Mouse (Mus musculus): Measurements from ENCODE around the gene Wipf2. TPM values are rescaled to one million over a fixed set of nuclear protein-coding genes. Genes with fewer than 3 reads are reported as not detected.
A peak's percentile ranks its signal among the peaks of the same experiment; 100 is the strongest.
"Not testable (repeated sequence)": the region's sequence is repeated elsewhere in the genome, so short reads cannot be mapped to it uniquely, and the experiment has no call there.

The Wipf2 gene
- polyA plus RNA-seq, 1 experiment from 2014 or later = 7.1 TPM

DNA sequence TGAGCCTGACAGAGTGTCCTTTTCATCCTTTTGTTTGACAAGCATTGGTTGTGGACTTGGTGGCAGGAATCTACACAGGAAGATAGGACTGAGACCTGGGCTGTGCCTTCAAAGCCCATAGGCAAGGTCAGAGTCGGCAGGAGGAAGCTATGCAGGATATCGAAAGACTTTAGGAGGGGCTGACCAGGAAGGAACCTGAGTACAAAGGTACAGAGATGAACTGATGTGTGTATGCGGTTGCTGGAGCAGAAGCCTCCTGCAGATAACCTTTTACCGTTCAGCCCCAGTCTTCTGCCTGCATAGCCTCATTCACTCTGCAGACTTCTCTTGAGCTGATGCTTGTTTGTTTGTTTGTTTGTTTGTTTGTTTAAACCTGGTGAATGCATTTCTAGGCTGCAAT, 42.1 kb downstream of the Wipf2 start:
- Histone ChIP-seq H3K27ac (ENCODE audit: low read length) (peak overlapping the region; percentile 85), H3K4me2 (replicated peaks; ENCODE audit: low read depth, low read length) (0 out of 2 replicates have a peak overlapping the region, but pooled peaks have one; percentile 3)
- 52% methylated on average over 4 of the region's 4 CpGs for WGBS

DNA sequence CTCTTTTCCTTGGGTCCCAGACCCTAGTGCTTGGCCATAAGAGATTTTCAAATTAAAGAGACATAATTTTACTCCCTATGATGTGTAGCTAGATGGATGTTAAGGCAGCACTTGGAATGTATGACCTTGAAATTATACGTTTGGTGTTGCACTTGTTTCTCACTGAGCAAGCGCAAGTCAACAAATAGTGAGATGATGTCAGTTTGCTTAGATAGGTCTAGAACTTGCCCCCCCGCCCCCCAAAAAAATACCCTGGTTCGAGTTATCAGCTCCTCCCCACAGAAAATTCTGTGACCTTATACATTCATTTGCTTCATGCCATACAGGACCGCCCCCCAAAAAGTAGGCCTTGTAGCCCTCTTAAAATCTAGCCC, 43.6 kb downstream of the Wipf2 start:
- Histone ChIP-seq H3K4me3 (ENCODE audit: low read depth, low read length) (0 out of 2 replicates have a peak overlapping the region, but pooled peaks have one; percentile 62), H3K36me3 (ENCODE audit: control insufficient read depth, insufficient read depth, low read length) (peaks cover 5% of the 10 kb centered on the region; the same call in 1 of the 2 replicates), H3K4me1 (ENCODE audit: control insufficient read depth, insufficient read depth, low read length) (peaks cover 22% of the 10 kb centered on the region), H3K4me2 (replicated peaks; ENCODE audit: low read depth, low read length) (peak overlapping the region; percentile 94), H3K9ac (replicated peaks; ENCODE audit: low read depth, low read length) (no peak overlapping the region), H3K27ac (ENCODE audit: low read length) (no peak overlapping the region; the same call in 1 of the 2 replicates), H3K9me3 (ENCODE audit: control insufficient read depth, low read depth, low read length) (no peaks in the 10 kb centered on the region), H3K27me3 (ENCODE audit: control insufficient read depth, insufficient read depth, low read length) (no peaks in the 10 kb centered on the region)
- no peak for ATAC-seq (ENCODE audit: insufficient number of reproducible peaks, insufficient read depth, low FRiP score, low read depth)
- 55% methylated on average over 5 of the region's 5 CpGs for WGBS

More for the DNA sequence above, 42.1 kb downstream of the Wipf2 start:
- no peak overlapping the region for H3K9ac ChIP-seq (replicated peaks; ENCODE audit: low read depth, low read length)
- no peak for ATAC-seq (ENCODE audit: insufficient number of reproducible peaks, insufficient read depth, low FRiP score, low read depth)
- H3K36me3 ChIP-seq (ENCODE audit: control insufficient read depth, insufficient read depth, low read length) = peaks cover 17% of the 10 kb centered on the region
- peaks cover 22% of the 10 kb centered on the region for H3K4me1 ChIP-seq (ENCODE audit: control insufficient read depth, insufficient read depth, low read length)
- H3K27me3 ChIP-seq (ENCODE audit: control insufficient read depth, insufficient read depth, low read length) = no peaks in the 10 kb centered on the region
- no peaks in the 10 kb centered on the region for H3K9me3 ChIP-seq (ENCODE audit: control insufficient read depth, low read depth, low read length)
- no peak overlapping the region for H3K4me3 ChIP-seq (ENCODE audit: low read depth, low read length)

DNA sequence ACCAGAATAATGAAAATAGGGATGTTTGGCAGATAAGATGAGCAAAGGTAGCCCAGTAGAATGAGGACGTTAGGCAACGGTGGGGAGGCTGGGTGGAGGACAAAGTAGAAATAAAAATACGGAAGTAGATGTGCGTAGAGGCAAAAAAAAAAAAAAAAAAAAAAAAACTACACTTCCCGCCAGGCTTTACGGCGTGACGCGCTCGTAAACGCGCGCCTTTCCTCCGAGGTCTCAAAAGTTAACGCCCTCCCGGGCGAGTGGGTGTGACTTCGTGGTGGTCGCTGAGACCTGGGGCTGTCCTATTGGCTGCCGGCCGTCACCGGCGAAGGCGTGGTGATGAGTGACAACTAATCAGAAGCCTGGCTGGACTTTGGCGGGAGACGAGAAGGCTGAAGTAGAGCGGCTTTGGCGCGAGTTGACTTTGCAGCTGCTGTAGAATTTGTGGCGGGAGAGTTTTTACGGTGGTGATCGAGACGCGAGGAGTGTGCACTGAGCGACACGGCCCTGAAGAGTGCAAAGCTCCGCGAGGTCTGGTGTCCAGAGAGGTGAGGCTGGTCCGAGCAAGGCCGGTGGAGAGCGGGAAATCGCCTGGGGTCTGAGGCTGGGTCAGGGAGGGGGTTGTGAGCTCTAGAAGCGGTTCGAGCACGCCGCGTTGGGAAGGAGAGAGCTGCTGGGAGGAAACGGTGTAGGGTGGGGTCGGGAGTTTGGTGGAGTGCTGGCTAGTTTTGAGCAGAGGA, 44.2 kb downstream of the Wipf2 start, which contains the start of gene Cdc6:
TSS of gene Cdc6 (plus strand) at position 365 of the 737 bp plus-strand sequence.
- H3K9me3 ChIP-seq (ENCODE audit: control insufficient read depth, low read depth, low read length) = no peaks in the 10 kb centered on the region
- WGBS = under 1% methylated on average over 49 of the region's 49 CpGs
- peak within 1 kb of the TSS; percentile 52; the same call in 1 of the 2 replicates for H3K27ac ChIP-seq (ENCODE audit: low read length)
- peak within 1 kb of the TSS; percentile 94 for H3K4me2 ChIP-seq (replicated peaks; ENCODE audit: low read depth, low read length)
- H3K36me3 ChIP-seq (ENCODE audit: control insufficient read depth, insufficient read depth, low read length) = peaks cover 10% of the 10 kb centered on the region; the same call in 1 of the 2 replicates
- peak; percentile 94 for ATAC-seq (ENCODE audit: insufficient number of reproducible peaks, insufficient read depth, low FRiP score, low read depth)
- H3K27me3 ChIP-seq (ENCODE audit: control insufficient read depth, insufficient read depth, low read length) = no peaks in the 10 kb centered on the region
- peaks cover 22% of the 10 kb centered on the region for H3K4me1 ChIP-seq (ENCODE audit: control insufficient read depth, insufficient read depth, low read length)
- H3K4me3 ChIP-seq (ENCODE audit: low read depth, low read length) = peak within 1 kb of the TSS; percentile 62
- peak within 1 kb of the TSS; percentile 46 for H3K9ac ChIP-seq (replicated peaks; ENCODE audit: low read depth, low read length)

DNA sequence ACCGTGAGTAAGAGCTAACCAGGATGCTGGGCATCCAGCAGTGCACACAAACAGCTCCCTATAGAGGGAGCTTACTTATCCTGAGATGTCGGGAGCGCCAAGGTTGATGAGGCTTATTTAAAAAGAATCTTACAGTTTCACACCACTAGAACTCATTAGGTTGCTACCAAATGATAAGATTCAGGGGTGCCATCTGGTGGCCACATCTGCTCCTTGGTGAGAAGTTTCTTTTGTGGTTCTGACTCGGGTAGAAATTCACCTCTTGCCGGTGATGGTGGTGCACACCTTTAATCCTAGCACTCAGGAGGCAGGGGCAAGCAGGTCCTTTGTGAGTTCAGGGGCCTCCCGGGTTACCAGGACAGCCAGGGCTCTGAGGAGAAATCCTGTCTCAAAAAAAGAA, 46.2 kb downstream of the Wipf2 start:
- Histone ChIP-seq H3K36me3 (ENCODE audit: control insufficient read depth, insufficient read depth, low read length) (peaks cover 21% of the 10 kb centered on the region), H3K9me3 (ENCODE audit: control insufficient read depth, low read depth, low read length) (no peaks in the 10 kb centered on the region), H3K9ac (replicated peaks; ENCODE audit: low read depth, low read length) (no peak overlapping the region), H3K27me3 (ENCODE audit: control insufficient read depth, insufficient read depth, low read length) (no peaks in the 10 kb centered on the region), H3K4me1 (ENCODE audit: control insufficient read depth, insufficient read depth, low read length) (peaks cover 16% of the 10 kb centered on the region), H3K4me3 (ENCODE audit: low read depth, low read length) (peak overlapping the region; percentile 3; the same call in 1 of the 2 replicates), H3K4me2 (replicated peaks; ENCODE audit: low read depth, low read length) (peak overlapping the region; percentile 94), H3K27ac (ENCODE audit: low read length) (no peak overlapping the region)
- WGBS = 47% methylated on average over 6 of the region's 6 CpGs
- ATAC-seq (ENCODE audit: insufficient number of reproducible peaks, insufficient read depth, low FRiP score, low read depth) = no peak

DNA sequence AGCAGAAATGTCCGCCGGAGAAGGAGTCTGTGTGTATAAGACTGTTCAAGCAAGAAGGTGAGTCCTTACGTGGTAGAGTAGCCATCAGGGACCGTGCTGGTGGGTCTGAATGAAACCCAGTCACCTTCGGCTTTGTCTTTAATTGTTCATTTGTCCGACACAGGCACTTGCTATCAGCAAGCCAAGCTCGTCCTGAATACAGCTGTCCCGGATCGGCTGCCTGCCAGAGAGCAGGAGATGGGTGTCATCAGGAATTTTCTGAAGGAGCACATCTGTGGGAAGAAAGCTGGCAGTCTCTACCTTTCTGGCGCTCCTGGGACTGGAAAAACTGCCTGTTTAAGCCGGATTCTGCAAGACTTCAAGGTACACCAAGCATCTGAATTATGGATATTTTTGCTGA, 47.0 kb downstream of the Wipf2 start:
- H3K4me1 ChIP-seq (ENCODE audit: control insufficient read depth, insufficient read depth, low read length) = peaks cover 16% of the 10 kb centered on the region
- no peak for ATAC-seq (ENCODE audit: insufficient number of reproducible peaks, insufficient read depth, low FRiP score, low read depth)
- H3K36me3 ChIP-seq (ENCODE audit: control insufficient read depth, insufficient read depth, low read length) = peaks cover 21% of the 10 kb centered on the region
- no peak overlapping the region for H3K9ac ChIP-seq (replicated peaks; ENCODE audit: low read depth, low read length)
- no peak overlapping the region for H3K27ac ChIP-seq (ENCODE audit: low read length)
- no peaks in the 10 kb centered on the region for H3K9me3 ChIP-seq (ENCODE audit: control insufficient read depth, low read depth, low read length)
- no peak overlapping the region for H3K4me2 ChIP-seq (replicated peaks; ENCODE audit: low read depth, low read length)
- H3K4me3 ChIP-seq (ENCODE audit: low read depth, low read length) = no peak overlapping the region
- no peaks in the 10 kb centered on the region for H3K27me3 ChIP-seq (ENCODE audit: control insufficient read depth, insufficient read depth, low read length)
- WGBS = 83% methylated on average over 11 of the region's 11 CpGs

DNA sequence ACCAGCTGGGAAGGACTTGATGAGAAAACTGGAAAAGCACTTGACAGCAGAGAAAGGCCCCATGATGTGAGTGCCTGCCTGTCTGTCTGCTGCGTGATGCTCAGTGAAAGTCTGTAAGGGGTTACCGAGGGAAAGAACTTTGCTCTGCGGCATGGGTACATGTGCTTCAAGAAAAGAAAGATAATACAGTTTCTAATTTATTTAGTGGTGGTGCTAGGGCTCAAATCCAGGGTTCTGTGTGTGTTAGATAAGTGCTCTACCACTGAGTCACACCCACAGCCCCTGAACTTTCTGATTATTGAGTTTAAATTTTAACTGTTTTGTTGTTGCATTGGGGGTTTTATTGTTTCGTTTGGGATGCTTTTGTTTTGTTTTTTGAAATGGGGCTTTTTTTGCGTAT, 48.1 kb downstream of the Wipf2 start:
- 84% methylated on average over 5 of the region's 5 CpGs for WGBS
- Histone ChIP-seq H3K27me3 (ENCODE audit: control insufficient read depth, insufficient read depth, low read length) (no peaks in the 10 kb centered on the region), H3K9ac (replicated peaks; ENCODE audit: low read depth, low read length) (no peak overlapping the region), H3K4me3 (ENCODE audit: low read depth, low read length) (no peak overlapping the region), H3K27ac (ENCODE audit: low read length) (no peak overlapping the region), H3K4me2 (replicated peaks; ENCODE audit: low read depth, low read length) (no peak overlapping the region), H3K9me3 (ENCODE audit: control insufficient read depth, low read depth, low read length) (no peaks in the 10 kb centered on the region), H3K36me3 (ENCODE audit: control insufficient read depth, insufficient read depth, low read length) (peaks cover 26% of the 10 kb centered on the region), H3K4me1 (ENCODE audit: control insufficient read depth, insufficient read depth, low read length) (peaks cover 16% of the 10 kb centered on the region)
- no peak for ATAC-seq (ENCODE audit: insufficient number of reproducible peaks, insufficient read depth, low FRiP score, low read depth)

DNA sequence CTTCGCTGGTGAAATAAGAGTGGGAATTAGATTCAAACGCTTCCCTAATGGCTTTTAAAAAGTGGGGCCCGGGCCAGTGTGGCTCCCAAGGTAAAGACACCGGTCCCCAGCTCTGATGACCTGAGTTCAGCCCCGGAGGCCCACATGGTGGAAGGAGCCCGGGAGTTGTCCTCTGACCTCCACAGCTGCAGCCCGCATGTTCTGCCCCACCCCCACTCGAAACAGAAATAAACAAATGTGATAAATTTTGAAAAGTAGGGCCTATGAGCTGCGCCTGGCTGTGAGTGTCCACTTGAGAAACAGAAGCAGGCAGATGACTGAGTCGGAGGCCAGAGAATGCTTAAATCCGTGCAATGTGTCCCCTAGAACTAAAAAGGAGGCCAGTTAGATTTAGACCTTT, 50.8 kb downstream of the Wipf2 start:
- Histone ChIP-seq H3K9ac (replicated peaks; ENCODE audit: low read depth, low read length) (no peak overlapping the region), H3K36me3 (ENCODE audit: control insufficient read depth, insufficient read depth, low read length) (peaks cover 35% of the 10 kb centered on the region), H3K27me3 (ENCODE audit: control insufficient read depth, insufficient read depth, low read length) (no peaks in the 10 kb centered on the region), H3K4me3 (ENCODE audit: low read depth, low read length) (no peak overlapping the region), H3K4me1 (ENCODE audit: control insufficient read depth, insufficient read depth, low read length) (peaks cover 4% of the 10 kb centered on the region; the same call in 1 of the 2 replicates), H3K27ac (ENCODE audit: low read length) (peak overlapping the region; percentile 13; the same call in 1 of the 2 replicates), H3K9me3 (ENCODE audit: control insufficient read depth, low read depth, low read length) (no peaks in the 10 kb centered on the region), H3K4me2 (replicated peaks; ENCODE audit: low read depth, low read length) (no peak overlapping the region)
- WGBS = 36% methylated on average over 11 of the region's 11 CpGs
- ATAC-seq (ENCODE audit: insufficient number of reproducible peaks, insufficient read depth, low FRiP score, low read depth) = no peak

DNA sequence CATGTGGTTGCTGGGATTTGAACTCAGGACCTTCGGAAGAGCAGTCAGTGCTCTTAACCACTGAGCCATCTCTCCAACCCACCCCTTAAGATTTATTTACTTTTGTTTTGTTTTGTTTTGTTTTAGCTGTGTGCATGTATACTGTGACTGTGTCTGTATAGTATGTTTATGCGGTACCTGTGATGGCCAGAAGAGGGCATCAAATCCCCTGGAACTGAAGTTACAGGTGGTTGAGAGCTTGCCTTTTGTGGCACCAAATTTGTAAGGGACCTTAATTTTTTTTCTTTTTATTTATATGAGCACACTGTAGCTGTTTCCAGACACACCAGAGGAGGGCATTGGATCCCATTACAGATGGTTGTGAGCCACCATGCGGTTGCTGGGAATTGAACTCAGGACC, 52.9 kb downstream of the Wipf2 start:
- not testable (repeated sequence) for H3K9ac ChIP-seq (replicated peaks; ENCODE audit: low read depth, low read length); H3K27ac ChIP-seq (ENCODE audit: low read length); H3K4me3 ChIP-seq (ENCODE audit: low read depth, low read length); H3K27me3 ChIP-seq (ENCODE audit: control insufficient read depth, insufficient read depth, low read length); H3K4me1 ChIP-seq (ENCODE audit: control insufficient read depth, insufficient read depth, low read length); H3K9me3 ChIP-seq (ENCODE audit: control insufficient read depth, low read depth, low read length); H3K4me2 ChIP-seq (replicated peaks; ENCODE audit: low read depth, low read length); ATAC-seq (ENCODE audit: insufficient number of reproducible peaks, insufficient read depth, low FRiP score, low read depth)
- 88% methylated on average over 3 of the region's 3 CpGs for WGBS
- H3K36me3 ChIP-seq (ENCODE audit: control insufficient read depth, insufficient read depth, low read length) = peaks cover 47% of the 10 kb centered on the region

Data from stomach, embryonic 14.5 days (tissue).